Mouse (Mus musculus) adrenal gland, adult 18-20 months (tissue): ENCODE results near the gene Ciita. TPM values are rescaled to one million over a fixed set of nuclear protein-coding genes. Genes with fewer than 3 reads are reported as not detected.

Experiments used
- DNase-seq, 2 experiments: peaks; one replicate each; pipeline ENCODE4 v3.0.0; 2021 to 2022; ENCODE audit warnings: low spot score in 2 of 2
- total RNA-seq, 2 experiments: library from RNA; stranded (reverse); gene quantifications; 1 replicate in 1 of 2; 2 replicates in 1 of 2; pipeline ENCODE4 v1.2.3; 2021

Ciita gene
- total RNA-seq, 2 experiments from 2014 or later, result 1.6 to 6.6 TPM

DNA sequence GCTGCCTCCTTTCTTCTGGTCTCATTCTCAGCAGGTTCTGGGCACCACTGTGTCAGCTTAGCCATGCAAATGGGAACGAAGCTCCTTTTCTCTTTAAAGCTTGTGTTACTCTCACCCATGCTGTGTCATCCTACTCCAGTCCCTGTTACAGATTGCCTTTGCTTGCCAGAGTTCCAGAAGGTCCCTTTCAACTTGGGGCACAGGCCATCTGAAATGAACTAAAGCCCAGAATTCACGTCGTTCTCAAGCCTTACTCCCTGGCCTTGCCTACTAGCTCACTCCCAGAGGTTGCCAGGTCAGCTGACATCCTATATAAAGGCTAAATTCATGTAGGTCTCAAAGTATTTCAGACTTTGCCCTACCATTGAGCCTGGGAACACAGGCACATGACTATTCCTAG is 69.1 kb downstream of the Ciita start:
- no peak for DNase-seq

DNA sequence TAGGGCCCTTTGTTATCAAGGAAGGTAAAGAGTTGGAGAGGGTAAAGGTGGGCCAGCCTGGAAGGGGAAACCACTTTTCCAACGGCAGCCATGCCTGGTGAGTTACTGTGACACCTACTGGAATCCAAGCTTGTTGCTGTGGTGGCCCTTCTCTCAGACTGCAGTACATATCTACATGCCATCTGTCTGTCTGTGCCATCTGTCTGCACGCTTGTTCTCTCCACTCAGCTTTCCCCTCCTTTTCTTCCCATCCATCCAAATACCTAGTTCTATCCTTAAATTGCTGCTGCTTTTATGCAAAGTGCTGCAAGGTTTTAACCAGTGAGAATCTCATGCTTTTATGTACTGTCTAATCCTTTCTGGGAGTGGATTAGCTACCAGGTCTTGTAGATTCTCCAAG is 69.7 kb downstream of the Ciita start:
- no peak for DNase-seq

DNA sequence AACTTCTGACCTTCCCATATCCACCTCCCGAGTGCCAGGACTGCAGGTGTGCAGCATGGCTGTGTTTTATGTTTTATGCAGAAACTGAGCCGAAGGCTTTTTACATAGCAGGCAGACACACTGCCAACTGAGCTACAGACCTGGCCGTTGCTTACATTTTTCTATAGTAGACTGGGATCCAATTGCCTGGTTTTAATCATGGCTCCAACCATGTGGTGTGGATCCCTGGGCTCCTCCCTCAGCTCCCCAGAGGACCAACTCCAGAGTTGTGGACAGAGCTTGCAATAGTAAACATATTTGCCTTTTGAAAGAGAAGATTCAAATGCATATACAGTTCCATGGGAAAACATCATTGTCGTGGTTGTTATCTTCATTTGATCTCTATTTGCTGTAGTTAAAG is 71.7 kb downstream of the Ciita start:
- no peak for DNase-seq

DNA sequence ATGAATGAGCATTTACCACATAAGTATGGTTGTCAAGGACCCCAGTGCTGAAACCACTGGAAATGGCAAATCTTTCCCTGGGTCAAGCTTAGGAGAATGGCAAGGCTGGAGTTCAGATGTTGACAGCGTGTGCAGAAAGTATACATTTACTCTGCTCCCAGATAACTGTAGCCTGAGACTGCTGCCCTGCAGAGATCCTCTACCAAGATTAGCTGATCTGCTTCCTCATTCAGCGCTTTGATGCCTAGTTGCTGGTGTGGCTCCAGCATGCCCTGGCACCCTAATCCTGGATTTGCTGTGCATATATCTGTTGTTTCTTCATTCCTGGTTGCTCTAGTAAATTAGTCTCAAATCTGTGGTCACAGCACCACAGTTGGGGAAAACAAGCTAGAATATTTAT is 74.0 kb downstream of the Ciita start:
- no peak for DNase-seq

DNA sequence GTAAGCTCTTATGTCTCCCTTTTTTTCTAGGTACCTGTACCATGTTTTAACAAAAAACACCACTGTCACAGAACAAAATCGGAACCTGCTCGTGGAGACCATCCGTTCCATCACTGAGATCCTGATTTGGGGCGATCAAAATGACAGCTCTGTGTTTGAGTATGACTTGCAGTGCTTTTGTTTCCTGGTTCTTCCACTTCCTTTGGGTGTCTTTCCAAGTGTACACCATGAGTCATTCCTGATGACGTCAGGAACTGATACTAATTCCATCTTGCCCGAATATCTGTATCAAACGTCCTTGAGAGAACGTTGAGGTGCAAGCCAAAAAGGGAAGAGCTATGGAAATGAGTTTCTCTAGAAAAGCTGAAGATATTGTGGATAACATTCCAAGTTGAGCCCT is 80.1 kb downstream of the Ciita start:
- no peak for DNase-seq

DNA sequence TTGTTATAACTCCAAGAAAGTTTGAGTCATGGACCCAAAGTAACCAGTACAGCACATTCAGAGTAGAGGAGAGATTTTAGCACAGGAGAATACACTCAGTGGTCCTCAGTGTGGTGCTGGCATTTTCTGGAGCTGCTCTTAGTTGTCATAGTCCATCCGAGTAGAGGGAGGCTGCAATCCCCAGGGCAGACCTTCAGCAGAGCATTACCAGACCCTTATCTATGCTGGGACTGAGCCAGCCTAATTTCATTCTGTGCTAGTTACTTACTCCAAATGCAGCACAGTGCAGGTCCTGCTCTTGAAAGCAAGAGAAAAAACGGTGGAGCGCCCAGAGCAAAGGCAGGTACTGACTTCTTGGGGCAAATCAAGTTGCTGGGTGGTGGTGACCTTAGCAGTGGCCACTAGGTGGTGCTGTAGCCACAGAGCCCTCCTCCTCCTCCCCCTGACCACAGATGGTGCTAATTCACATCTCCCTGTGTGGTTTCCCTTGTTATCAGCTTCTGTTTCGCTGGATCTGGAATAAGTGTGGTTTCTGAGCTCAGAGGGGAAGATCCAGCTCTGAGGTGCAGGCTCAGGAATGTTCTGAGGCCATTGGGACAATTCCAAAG is 85.5 kb downstream of the Ciita start:
- peak; percentile 68 to 70 for DNase-seq

DNA sequence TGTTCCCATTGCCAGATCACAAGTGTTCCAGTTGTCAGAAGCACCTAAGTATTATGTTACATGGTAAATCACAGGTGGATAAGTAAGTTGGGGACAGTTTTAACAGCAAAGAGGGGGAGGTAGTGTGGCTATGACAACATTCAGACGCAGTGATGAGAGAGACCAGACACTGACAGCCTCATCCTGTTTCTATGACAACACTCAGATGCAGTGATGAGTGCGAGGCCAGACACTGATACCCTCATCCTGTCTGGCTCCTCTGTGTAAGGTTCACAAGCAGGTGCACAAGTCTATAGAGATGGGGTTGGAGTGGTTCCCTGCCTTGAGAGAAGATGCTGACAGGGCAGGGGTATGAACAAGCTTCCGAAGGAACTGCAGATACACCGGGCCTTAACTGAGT is 87.3 kb downstream of the Ciita start:
- no peak for DNase-seq

DNA sequence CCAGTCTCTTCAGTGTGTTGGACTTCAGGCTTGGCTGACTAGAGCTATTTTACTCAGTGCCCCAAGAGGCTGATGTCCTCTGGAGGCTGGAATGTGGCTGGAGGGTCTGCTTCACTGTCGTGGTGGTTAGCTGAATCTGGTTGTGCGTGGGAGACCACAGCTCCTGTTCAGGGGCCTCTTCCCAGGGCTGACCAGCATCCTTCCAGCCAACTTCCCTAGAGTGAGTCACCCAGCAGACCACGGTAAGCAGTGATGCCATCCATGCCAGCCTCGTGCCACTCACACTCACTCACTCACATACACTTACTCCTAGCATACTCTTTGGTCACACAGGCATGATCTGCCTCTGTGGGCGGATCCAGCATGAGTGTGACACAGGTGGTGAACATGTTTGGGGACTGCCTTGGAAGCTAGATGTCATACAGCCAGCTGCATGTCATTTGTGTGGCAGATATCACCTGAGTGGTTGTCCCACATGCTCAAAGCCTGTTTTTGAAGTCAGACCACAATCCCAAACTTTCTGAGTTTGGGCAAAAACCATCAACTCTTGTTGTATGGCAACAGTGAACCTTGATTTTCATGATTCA is 90.0 kb downstream of the Ciita start:
- DNase-seq, result no peak

DNA sequence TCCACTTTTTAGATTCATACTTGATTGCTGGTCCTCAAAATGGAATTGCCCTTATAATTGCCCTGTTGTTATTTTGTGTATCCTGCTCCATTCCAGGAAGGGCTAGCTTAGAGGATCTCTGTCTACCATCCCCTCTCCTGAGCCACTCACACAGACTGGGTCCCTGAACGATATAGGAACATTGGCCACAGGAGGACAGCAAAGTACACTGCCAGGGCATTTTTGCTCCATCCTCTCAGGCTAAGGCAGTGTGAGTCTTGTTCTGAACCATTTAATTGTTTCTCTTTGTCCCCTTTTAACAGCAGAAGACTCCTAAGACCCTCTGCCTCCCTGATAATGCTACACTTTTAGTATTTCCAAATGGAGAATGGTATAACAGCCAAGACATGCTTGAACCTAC is 90.8 kb downstream of the Ciita start:
- DNase-seq, result peak; percentile 56 to 65

DNA sequence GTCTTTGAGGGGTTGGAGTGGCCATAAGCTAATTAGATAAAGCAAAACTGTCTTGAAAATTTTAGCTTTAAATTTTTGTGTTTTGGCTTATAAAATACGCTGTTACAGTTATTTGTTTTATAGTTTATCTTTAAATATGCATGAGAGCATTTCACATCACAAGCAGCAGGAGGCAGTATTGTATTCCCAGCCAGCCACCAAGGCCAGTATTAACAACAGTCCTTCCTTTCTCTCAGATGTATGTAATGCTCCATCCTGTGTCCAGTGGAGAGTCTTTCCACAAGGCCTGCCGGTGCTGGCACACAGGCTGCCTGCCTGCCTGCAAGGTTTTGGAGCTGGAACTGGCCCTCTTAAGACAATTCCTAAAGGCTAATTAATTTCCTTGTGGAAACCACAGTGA is 92.0 kb downstream of the Ciita start:
- DNase-seq, result no peak

DNA sequence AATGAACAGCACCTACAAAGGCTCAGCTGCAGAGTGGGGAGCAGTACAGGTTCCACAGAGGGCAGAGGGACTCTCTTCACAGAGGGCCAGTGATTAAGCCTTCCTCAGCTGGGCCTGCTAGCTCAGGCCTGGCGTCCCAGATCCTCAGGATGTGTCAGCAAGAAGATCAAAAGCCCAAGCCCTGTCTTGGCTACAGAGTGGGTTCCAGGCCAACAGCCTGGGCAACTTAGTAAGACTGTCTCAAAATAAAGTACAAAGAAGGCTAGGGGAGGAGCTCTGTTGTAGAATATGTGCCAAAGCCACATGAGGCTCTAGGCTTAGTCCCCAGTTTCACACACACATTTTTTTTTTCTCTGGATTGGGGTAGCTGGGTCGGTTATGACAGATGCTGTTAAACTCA is 95.1 kb downstream of the Ciita start:
- no peak for DNase-seq

DNA sequence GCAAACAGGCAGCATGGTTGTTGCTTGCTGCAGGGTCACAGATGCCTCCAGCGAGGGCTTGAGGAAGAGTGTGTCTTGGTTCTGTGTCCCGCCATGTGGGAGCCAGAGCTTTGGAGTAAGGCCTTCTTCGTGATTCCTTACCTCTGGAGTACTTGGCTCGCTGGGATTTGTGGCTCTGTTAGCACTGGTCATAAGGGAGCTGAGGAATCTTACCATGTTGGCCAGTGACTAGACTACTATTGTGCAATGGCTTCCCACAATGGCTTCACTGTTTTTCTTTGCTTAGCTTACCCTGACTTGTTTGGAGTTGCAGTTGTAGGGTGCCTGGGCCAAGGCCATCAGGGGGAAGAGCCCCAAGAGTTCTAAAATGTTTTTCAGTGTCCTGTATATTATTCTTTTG is 96.1 kb downstream of the Ciita start:
- DNase-seq, result no peak

DNA sequence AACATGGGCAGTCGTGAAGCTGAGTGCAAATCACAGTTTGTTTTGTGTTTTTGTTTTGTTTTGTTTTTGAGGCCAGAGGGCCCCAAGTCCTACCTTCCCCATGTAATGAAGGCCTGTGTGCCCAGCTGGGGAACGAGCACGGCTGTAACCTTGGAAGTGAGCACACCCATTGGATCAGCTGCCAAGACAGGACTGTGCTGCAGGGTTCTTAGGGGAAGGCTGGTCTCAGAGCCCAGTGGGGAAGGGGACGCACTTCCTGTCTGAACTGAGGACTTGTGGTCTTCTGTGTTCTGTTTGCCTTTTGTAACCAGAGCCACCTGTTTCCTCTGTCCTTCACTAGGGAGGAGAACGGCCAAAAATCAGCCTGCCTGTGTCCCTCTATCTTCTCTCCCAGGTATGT is 97.7 kb downstream of the Ciita start:
- DNase-seq, result no peak

Other genes with a start within 250 kb of the Ciita start
- gene Emp2, start 166.1 kb upstream of the Ciita start, total RNA-seq, result 1 to 10 TPM; 5.5 to 8.4 TPM
- gene Tekt5, start 84.6 kb upstream of the Ciita start, total RNA-seq, result not detected
- gene Nubp1, start 68.1 kb upstream of the Ciita start, total RNA-seq, result 10 to 100 TPM; 22.3 to 26.0 TPM
- 1 to 10 TPM; 1.1 to 3.0 TPM for gene Tvp23a, start 32.7 kb upstream of the Ciita start, total RNA-seq
- 10 to 100 TPM; 20.2 to 25.8 TPM for gene Dexi, start 63.0 kb downstream of the Ciita start, total RNA-seq
- gene Clec16a, start 65.3 kb downstream of the Ciita start, total RNA-seq, result 10 to 100 TPM; 47.4 to 52.2 TPM